Mouse (Mus musculus): ENCODE results near the gene Med27.

Gene Med27

GRCm38 (mm10) chr2:29481856-29482255, 135.2 kb downstream of the Med27 start:
- no peak for DNase-seq

GRCm38 (mm10) chr2:29482979-29483718, 136.5 kb downstream of the Med27 start:
- no peak for DNase-seq

GRCm38 (mm10) chr2:29485519-29485918, 138.9 kb downstream of the Med27 start:
- DNase-seq, result no peak

GRCm38 (mm10) chr2:29486491-29486890, 139.9 kb downstream of the Med27 start:
- no peak for DNase-seq

GRCm38 (mm10) chr2:29487652-29488051, 141.0 kb downstream of the Med27 start:
- no peak for DNase-seq

GRCm38 (mm10) chr2:29488379-29489236, 142.0 kb downstream of the Med27 start:
- no peak for DNase-seq

- DNase-seq, result no peak
These were observed 145.0 kb downstream of the Med27 start for GRCm38 (mm10) chr2:29491656-29492055.

GRCm38 (mm10) chr2:29493396-29494031, 146.9 kb downstream of the Med27 start:
- no peak for DNase-seq

DNA sequence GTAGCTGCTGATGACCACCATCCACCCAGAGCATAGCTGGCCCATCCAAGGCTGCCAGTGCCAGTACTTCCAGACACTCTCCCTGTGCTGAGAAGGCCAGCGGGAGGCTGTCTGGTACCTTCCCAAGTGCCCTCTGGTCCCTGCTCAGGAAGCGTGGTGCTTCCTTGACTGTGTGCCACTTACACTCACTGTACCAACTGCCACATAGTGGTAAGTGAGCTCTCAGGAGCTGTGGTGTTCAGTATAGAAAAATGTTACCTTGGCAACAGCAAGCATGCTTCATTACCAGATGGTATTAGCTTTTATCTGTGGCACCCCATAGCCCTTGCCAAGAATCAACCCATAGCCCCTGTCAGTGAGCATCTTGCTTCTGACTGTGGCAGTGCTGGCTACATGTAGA, 148.7 kb downstream of the Med27 start:
- DNase-seq, result no peak

DNA sequence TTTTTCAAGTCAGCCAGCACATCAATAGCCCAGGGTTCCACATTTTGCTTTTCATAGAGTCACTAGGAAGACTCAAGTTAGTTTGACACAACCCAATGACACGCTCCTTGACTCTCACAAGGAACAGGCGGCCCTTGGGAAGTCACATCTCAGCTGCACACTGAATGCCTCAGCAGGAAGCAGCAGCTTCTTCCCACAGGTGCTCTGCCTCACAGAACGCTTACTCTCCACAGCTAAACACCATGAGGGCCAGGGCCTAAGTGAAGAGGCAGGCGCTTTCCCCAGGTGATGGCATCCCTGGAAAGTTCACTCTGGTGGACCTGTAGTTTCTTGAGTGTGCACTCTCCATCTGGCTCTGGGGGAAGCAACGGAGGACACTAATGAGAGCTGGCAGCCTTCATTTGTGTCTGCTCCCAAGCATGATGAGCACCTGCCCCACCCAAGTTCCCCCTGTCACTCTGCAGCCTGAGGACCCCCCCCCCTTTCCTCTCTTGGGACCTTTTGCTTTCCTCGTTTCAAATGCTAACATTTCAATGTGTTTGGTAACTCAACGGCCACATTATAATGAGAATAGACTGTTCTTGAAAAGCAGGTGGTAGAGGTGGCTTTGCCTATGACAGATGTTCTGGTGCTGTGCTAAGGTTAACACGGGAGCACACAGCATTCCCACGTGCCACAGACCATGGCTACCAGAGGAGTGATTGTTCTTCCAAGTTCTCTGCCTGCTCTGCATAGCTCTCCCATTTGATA, 154.2 kb downstream of the Med27 start:
- no peak for DNase-seq

- no peak for DNase-seq
These were observed 154.8 kb downstream of the Med27 start for GRCm38 (mm10) chr2:29501381-29501780.

DNA sequence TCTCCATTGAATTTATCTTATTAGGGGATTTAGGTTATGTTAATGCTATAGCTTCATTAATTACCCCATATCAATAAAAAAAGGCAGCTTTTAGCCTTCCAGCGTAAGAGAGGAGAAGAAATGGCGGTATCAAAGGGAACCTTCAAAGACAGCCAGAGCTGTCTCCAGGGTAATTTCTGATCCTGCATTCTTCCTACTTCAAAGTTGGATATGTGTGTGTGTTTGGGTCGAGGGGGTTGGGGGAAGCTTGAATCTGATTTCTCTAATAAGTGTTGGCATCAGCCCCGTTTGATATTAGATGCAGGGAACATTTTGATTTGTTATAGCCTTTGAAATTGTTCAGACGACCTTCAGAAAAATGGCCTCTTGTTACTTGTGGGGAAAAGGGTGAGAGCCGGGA, 158.2 kb downstream of the Med27 start:
- no peak for DNase-seq

DNA sequence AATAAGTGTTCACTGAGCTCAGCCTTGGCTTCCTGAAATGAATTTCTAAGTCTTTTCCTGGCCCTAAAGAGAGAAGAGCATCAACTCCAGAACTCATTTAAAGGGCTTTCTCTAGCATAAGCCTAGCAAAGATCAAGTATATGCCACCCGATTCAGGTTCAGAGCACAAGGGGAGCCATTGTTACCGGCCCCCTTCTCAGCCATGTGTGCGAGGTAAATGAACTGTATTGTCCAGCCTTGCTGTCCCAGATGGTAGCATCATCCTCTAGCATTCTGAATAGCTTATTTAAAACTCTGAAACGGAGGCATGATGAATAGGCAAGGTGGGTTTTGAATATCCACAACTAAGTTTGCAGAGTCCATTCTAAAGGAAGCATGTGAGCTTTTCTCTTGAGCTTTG, 159.8 kb downstream of the Med27 start:
- DNase-seq, result no peak

DNA sequence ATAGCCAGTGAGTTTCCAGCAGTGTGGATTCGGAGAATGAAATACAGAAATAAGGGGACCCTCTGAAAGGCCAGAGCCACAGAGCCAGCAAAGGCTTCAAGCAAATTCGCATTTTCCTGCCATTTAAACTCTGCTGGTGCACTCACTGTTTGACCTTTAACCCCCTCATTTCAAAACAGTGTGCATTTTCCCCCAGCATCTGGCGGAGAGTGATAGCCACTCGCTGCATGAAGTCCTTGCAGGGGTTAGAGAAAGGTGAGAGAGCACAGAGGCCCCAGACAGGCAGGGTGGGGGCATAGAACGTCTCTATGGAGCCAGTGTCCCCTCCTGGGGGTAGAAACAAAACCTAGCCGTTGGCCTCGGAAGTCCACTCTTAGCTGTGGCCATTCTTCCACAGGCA, 166.5 kb downstream of the Med27 start:
- no peak for DNase-seq

DNA sequence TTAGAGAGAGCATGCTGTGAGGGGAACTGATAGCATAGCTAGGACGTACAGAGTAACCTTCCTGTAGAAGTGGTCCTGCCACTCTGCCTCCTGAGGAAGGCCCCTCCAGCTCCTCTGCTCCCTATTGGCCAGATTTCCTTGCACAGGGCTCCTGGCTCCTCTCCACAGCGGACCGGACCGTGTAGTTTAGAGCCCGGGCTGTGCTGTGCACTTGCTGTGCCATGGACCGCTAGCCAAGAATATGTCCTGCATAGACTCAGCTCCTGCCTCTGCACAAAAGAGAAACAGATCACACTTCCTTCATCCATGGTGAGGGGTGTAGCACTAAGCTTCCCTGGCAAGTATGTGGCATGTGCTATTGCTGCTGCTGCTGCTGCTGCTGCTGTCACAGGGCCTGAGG, 168.2 kb downstream of the Med27 start:
- no peak for DNase-seq

- no peak for DNase-seq
These were observed 169.3 kb downstream of the Med27 start for GRCm38 (mm10) chr2:29515831-29516447.

DNA sequence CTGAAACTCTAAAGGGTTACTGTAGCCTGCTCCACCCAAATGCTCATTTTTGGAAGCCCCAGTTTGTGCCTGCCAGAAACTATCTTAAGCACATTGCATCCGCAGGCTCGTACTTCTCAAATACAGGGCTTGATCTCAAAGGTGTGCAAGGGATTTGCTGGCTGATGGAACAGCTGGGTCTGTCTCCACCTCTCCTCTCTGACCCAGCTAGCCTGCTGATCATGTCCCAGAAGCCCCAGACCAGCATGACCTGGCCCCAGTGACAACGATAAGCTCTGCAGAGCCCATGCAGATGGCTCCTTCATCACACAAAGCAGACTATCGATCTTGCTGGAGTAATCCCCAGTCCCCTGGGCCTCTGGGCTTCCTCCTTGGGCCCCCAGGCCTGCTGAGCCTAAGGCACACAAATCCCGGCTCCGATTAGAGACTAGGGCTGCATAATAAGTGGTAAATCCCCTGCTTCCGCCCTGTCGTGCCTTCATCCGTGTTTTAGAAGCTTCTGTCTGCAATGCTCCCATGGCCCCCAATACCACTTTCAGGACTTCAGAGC, 170.1 kb downstream of the Med27 start:
- DNase-seq, result no peak

DNA sequence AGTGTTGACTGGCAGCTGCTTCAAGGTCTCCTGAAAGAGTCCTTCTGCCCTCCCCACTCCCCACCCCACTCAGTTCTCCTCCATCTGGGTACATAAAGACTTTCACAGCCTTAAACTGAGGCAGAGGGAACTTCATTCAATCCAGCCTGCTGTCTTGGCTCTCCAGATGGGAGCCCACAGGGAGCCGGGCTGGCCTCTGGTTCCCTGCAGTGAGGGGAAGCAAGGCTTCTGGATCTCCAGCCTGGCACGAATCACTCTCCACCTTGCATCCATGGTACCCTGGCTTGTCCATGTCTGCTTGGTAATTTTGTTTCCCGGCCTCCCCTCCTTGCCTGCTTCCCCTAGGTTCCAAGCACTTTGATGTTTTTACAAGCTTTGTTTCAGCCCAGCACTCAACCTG, 172.8 kb downstream of the Med27 start:
- no peak for DNase-seq

GRCm38 (mm10) chr2:29520206-29520605, 173.6 kb downstream of the Med27 start:
- DNase-seq, result no peak

GRCm38 (mm10) chr2:29521486-29521885, 174.9 kb downstream of the Med27 start:
- no peak for DNase-seq

DNA sequence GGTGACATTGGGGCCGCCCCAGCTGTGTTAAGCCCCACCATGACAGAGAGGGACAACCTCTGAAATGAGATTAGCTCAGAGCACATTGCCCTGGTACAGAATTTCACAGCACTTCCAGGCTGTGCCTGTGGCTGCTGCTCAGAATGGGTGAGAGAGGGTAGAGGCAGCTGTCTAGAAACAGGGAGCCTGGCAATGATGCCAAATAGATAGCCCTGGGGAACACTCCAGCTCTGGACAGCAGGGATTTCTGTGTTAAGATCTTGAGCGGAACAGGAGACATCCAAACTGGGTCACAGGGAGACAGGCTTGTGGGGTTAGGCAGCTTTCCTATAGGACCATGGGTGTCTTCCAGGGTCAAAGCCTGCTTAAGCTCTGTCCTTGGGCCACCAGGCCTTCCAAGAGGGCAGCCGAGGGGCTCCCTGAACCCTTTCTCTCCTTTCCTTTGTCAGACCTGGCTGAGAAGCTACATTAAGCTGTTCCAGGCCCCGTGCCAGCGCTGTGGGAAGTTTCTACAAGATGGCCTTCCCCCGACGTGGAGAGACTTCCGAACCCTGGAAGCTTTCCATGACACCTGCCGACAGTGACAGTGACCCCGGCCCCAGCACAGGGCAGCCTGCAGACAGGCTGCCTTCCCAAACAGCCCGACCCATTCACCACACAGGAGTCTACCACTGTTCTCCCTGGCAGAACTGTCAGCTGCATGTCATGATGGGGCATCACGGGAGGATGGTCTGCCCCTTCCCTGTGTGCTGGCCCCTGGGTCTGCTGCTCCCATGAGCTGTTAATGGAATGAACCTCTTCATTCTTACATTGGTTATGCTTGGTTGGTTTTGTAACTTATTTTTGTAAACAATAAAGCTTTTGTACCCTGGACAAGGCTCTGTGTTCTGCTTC, 177.5 kb downstream of the Med27 start:
- DNase-seq, result no peak

Measured in thymus, postnatal 14 days (tissue).